Mouse (Mus musculus) embryonic facial prominence, embryonic 12.5 days (tissue): ENCODE measurements around the gene Lgr4. TPM values are rescaled to one million over a fixed set of nuclear protein-coding genes. Genes with fewer than 3 reads are reported as not detected.
"Not testable (repeated sequence)": the region's sequence is repeated elsewhere in the genome, so short reads cannot be mapped to it uniquely, and the experiment has no call there.

Experiments
- ATAC-seq: fragments of 200-750 bp; cut with Nextera tagmentation; 2 replicates; pipeline ENCODE4 v1.8.0; 2017; ENCODE audit not compliant: insufficient number of reproducible peaks, insufficient read depth, low FRiP score, low TSS enrichment
- H3K27ac ChIP-seq: fragments of 300-500 bp; sonication (generic); 2 replicates; pipeline ENCODE4 v1.5.1; 2016; ENCODE audit warnings: mild to moderate bottlenecking
- H3K27me3 ChIP-seq: fragments of 300-500 bp; sonication (generic); 2 replicates; pipeline ENCODE4 v1.6.1; 2016; ENCODE audit warnings: mild to moderate bottlenecking, moderate library complexity
- H3K36me3 ChIP-seq: fragments of 300-500 bp; sonication (generic); 2 replicates; pipeline ENCODE4 v1.6.1; 2016; ENCODE audit warnings: mild to moderate bottlenecking
- H3K4me1 ChIP-seq: fragments of 300-500 bp; sonication (generic); 2 replicates; pipeline ENCODE4 v1.6.1; 2016
- H3K4me2 ChIP-seq: fragments of 300-500 bp; sonication (generic); replicated peaks from 2 replicates; pipeline ENCODE4 v1.6.1; 2016; ENCODE audit warnings: mild to moderate bottlenecking, moderate library complexity
- H3K4me3 ChIP-seq: fragments of 300-500 bp; sonication (generic); 2 replicates; pipeline ENCODE4 v1.5.1; 2016; ENCODE audit warnings: mild to moderate bottlenecking
- H3K9ac ChIP-seq: fragments of 300-500 bp; sonication (generic); 2 replicates; pipeline ENCODE4 v1.6.1; 2016; ENCODE audit warnings: mild to moderate bottlenecking, moderate library complexity
- H3K9me3 ChIP-seq: fragments of 300-500 bp; sonication (generic); 2 replicates; pipeline ENCODE4 v1.6.1; 2016; ENCODE audit warnings: mild to moderate bottlenecking, moderate library complexity
- WGBS: fragments of 180-500 bp; shearing (Covaris S2); methylation state at CpG from one replicate; pipeline ENCODE4 v1.1.7; 2016; 5-methylcytosine and 5-hydroxymethylcytosine counted together
- polyA plus RNA-seq: library from polyadenylated mRNA; unstranded; fragments of >200 nt; fragmentation: Nextera tagmentation; extraction: Ambion mirVana; gene quantifications from 2 replicates; pipeline ENCODE4 v1.2.1, GENCODE M21; 2016

Lgr4 gene
- 18.6 and 22.3 TPM in 2 replicates for polyA plus RNA-seq

DNA sequence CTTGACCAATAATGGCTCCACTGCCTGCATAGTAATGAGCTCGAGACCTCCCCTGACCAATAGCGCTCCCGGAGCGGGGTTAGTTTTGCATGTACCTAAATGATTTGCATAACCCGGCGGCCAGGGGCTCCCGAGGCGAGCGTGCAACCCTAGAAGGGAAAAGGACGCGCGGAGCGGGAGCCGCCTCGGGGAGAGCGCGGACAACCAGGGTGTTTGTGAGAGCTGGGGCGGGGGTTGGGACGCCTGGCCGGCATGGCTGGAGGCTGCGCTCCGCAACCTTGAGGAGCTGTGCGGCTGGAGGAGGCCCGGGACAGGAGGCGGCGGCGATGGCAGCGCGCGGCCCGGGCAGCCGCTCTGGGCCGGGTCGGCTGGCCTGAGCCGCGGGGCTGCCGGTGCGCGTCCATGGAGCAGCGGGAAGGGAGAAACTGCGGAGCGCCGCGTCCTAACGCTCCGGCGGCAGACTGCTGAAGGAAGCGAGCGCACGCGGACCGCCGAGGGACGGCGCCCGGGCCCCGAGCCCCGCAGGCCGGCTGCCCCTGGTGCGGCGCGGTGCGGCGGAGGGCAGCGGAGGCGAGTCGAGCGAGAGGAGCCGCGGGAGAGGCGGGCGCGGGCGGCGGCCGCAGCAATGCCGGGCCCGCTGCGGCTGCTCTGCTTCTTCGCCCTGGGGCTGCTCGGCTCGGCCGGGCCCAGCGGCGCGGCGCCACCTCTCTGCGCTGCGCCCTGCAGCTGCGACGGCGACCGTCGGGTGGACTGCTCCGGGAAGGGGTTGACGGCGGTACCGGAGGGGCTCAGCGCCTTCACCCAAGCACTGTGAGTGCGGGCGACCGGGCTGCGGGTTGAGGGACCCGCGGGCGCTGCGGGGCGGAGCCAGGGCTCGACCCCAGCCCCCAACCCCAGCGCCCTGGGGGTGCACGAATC, at the start of gene Lgr4:
Gene Lgr4, plus strand, starts transcription at position 152 of the 918 bp plus-strand sequence.
- peak within 1 kb of the TSS; percentile 97 for H3K9ac ChIP-seq
- H3K4me2 ChIP-seq: peak within 1 kb of the TSS; percentile 88
- peaks cover 28% of the 10 kb centered on the region for H3K4me1 ChIP-seq
- no peaks in the 10 kb centered on the region for H3K27me3 ChIP-seq
- no peaks in the 10 kb centered on the region for H3K36me3 ChIP-seq
- under 1% methylated on average over 85 of the region's 111 CpGs for WGBS
- H3K4me3 ChIP-seq: peak within 1 kb of the TSS; percentile 90
- peak within 1 kb of the TSS; percentile 98 for H3K27ac ChIP-seq
- ATAC-seq: peak; percentile 98
- H3K9me3 ChIP-seq: no peaks in the 10 kb centered on the region

DNA sequence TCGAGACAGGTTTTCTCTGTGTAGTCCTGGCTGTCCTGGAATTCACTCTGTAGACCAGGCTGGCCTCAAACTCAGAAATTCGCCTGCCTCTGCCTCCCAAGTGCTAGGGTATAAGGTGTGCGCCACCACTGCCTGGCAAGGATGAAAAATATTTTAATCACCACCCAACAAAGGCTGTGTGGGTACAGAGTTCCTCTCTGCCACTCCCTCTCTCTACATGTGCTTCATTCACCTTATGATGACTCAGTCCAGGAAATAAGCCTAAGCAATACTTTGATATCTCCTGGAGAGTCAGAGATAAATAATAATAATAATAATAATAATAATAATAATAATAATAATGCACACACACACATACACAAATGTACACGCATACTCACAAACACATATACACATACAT, 38.0 kb upstream of the Lgr4 start:
- not testable (repeated sequence) for H3K4me2 ChIP-seq, H3K4me3 ChIP-seq, H3K27me3 ChIP-seq, H3K27ac ChIP-seq, H3K4me1 ChIP-seq, H3K9ac ChIP-seq, H3K9me3 ChIP-seq, ATAC-seq, H3K36me3 ChIP-seq
- 82% methylated on average over 4 of the region's 4 CpGs for WGBS

DNA sequence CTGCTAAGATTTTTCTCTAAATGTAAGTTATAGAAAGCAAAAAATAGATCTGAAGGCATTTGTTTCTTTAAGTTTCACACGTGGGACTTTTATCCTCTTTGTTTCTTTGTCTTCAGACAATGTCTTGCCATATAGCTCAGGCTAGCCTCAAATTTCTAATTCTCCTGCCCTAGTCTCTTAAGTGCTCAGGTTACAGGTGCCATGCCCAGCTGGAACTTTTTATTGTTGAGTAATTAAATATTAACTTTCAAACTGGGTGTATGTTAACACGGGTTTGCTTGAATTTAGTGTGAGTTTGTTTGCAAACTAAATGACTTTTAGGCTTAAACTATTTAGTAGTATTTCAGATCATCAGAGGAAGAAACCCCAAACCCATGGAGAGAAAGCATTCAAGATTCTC, 36.3 kb upstream of the Lgr4 start:
- Histone ChIP-seq H3K36me3 (no peaks in the 10 kb centered on the region), H3K4me2 (no peak overlapping the region), H3K9ac (no peak overlapping the region), H3K9me3 (no peaks in the 10 kb centered on the region), H3K27ac (no peak overlapping the region), H3K4me3 (no peak overlapping the region), H3K27me3 (no peaks in the 10 kb centered on the region), H3K4me1 (no peaks in the 10 kb centered on the region)
- 55% methylated on average over 2 of the region's 2 CpGs for WGBS
- ATAC-seq: no peak

DNA sequence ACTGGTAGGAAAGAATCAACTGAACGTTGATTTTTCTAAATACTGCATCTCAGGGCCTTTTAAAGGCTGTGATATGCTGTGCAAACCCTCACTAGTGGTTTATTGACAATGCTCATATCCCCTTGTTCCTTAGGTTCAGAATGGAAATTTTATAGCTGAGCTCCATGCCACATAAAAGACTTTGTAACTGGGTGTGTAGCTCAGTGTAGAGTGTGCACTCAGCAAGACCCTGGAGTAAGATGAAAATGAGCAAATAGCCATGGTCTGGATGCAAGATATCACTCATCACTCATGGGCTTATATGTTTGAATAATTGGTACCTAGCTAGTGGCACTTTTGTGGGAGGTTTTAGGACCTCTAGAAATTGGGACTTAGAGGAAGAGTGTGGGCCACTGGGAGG, 35.8 kb upstream of the Lgr4 start:
- Histone ChIP-seq H3K9me3 (no peaks in the 10 kb centered on the region), H3K36me3 (no peaks in the 10 kb centered on the region), H3K4me3 (no peak overlapping the region), H3K4me1 (no peaks in the 10 kb centered on the region), H3K27me3 (no peaks in the 10 kb centered on the region), H3K27ac (no peak overlapping the region), H3K4me2 (no peak overlapping the region), H3K9ac (no peak overlapping the region)
- 63% methylated on average over 1 of the region's 1 CpGs for WGBS
- no peak for ATAC-seq

- no peak overlapping the region for H3K27ac ChIP-seq
- H3K4me1 ChIP-seq: no peaks in the 10 kb centered on the region
- no peaks in the 10 kb centered on the region for H3K27me3 ChIP-seq
- WGBS: 77% methylated on average over 4 of the region's 4 CpGs
- H3K4me3 ChIP-seq: no peak overlapping the region
- no peak overlapping the region for H3K9ac ChIP-seq
- H3K9me3 ChIP-seq: no peaks in the 10 kb centered on the region
- no peak for ATAC-seq
- H3K4me2 ChIP-seq: no peak overlapping the region
- H3K36me3 ChIP-seq: no peaks in the 10 kb centered on the region
Observed at GRCm38 (mm10) chr2:109884106-109884505, 33.3 kb upstream of the Lgr4 start.

DNA sequence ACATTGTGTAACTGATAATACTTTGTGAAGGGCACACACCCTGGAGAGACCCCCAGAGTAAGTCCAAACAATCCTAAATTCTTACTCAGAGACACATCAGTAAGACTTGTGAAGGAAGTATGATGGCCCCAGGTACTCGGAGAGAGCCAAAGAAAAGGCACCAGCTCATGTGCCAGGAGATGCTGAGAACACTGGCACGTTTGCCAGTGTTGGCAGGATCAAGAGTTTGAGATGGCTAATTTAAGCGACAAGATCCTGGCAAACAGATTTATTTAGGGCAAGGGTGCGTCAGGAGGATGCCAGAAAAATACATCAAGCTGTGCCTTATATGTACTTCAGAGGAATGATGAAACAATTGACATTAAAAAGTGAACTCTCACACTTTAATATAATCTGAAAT, 32.9 kb upstream of the Lgr4 start:
- H3K9me3 ChIP-seq: no peaks in the 10 kb centered on the region
- no peak overlapping the region for H3K4me2 ChIP-seq
- 65% methylated on average over 4 of the region's 4 CpGs for WGBS
- H3K27ac ChIP-seq: no peak overlapping the region
- H3K36me3 ChIP-seq: no peaks in the 10 kb centered on the region
- H3K4me3 ChIP-seq: no peak overlapping the region
- ATAC-seq: no peak
- H3K27me3 ChIP-seq: no peaks in the 10 kb centered on the region
- H3K4me1 ChIP-seq: no peaks in the 10 kb centered on the region
- H3K9ac ChIP-seq: no peak overlapping the region

GRCm38 (mm10) chr2:109890068-109890467, 27.4 kb upstream of the Lgr4 start:
- Histone ChIP-seq H3K27ac (no peak overlapping the region), H3K4me2 (peak overlapping the region; percentile 30), H3K9ac (peak overlapping the region; percentile 94; the same call in 1 of the 2 replicates), H3K27me3 (no peaks in the 10 kb centered on the region), H3K4me3 (peak overlapping the region; percentile 94), H3K36me3 (peaks cover 10% of the 10 kb centered on the region), H3K4me1 (peaks cover 14% of the 10 kb centered on the region), H3K9me3 (no peaks in the 10 kb centered on the region)
- WGBS: 34% methylated on average over 4 of the region's 4 CpGs
- ATAC-seq: no peak

DNA sequence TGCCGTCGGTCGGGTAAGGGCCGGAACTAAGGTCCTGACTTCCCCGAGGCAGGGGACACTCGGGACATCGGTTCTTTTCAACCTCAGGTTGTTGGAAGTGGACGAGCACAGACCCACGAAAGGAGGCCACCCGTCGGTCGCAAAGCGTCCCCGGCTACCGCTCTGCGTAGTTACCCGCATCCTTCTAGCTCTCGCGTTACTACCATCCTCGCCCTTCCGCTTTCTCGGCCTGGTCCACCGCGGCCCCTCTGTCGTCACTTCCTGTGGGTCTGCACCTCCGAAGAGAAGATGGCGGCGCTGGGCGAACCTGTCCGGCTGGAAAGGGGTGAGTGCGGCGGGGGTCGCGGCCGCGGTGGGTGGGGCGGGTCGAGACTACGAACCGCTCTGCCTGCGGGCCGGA, 26.9 kb upstream of the Lgr4 start, which contains the start of gene Lin7c:
Gene Lin7c, plus strand, starts transcription at position 257 of the 400 bp plus-strand sequence.
- peak; percentile 99 for ATAC-seq
- H3K9ac ChIP-seq: peak within 1 kb of the TSS; percentile 94
- H3K4me2 ChIP-seq: peak within 1 kb of the TSS; percentile 72
- no peaks in the 10 kb centered on the region for H3K9me3 ChIP-seq
- H3K4me1 ChIP-seq: peaks cover 14% of the 10 kb centered on the region
- WGBS: under 1% methylated on average over 42 of the region's 42 CpGs
- peak within 1 kb of the TSS; percentile 91 for H3K27ac ChIP-seq
- no peaks in the 10 kb centered on the region for H3K27me3 ChIP-seq
- peak within 1 kb of the TSS; percentile 94 for H3K4me3 ChIP-seq
- peaks cover 15% of the 10 kb centered on the region for H3K36me3 ChIP-seq

GRCm38 (mm10) chr2:109891031-109891430, 26.4 kb upstream of the Lgr4 start:
- Histone ChIP-seq H3K27me3 (no peaks in the 10 kb centered on the region), H3K9me3 (no peaks in the 10 kb centered on the region), H3K4me3 (peak overlapping the region; percentile 94), H3K4me2 (peak overlapping the region; percentile 72), H3K9ac (peak overlapping the region; percentile 94), H3K36me3 (peaks cover 19% of the 10 kb centered on the region), H3K27ac (peak overlapping the region; percentile 91), H3K4me1 (peaks cover 14% of the 10 kb centered on the region)
- WGBS: under 1% methylated on average over 34 of the region's 34 CpGs
- ATAC-seq: peak; percentile 79

- Histone ChIP-seq H3K36me3 (peaks cover 24% of the 10 kb centered on the region), H3K4me2 (peak overlapping the region; percentile 72), H3K9ac (peak overlapping the region; percentile 94), H3K27me3 (no peaks in the 10 kb centered on the region), H3K27ac (peak overlapping the region; percentile 91; the same call in 1 of the 2 replicates), H3K4me1 (peaks cover 14% of the 10 kb centered on the region), H3K9me3 (no peaks in the 10 kb centered on the region), H3K4me3 (peak overlapping the region; percentile 94)
- whole genome bisulfite sequencing: 29% methylated on average over 4 of the region's 4 CpGs
- ATAC-seq: no peak
Observed at GRCm38 (mm10) chr2:109891471-109891870, 26.0 kb upstream of the Lgr4 start.

GRCm38 (mm10) chr2:109896311-109896710, 21.1 kb upstream of the Lgr4 start:
- Histone ChIP-seq H3K9ac (no peak overlapping the region), H3K9me3 (no peaks in the 10 kb centered on the region)

GRCm38 (mm10) chr2:109902869-109903268, 14.6 kb upstream of the Lgr4 start:
- Histone ChIP-seq H3K27me3 (no peaks in the 10 kb centered on the region), H3K27ac (no peak overlapping the region), H3K9ac (no peak overlapping the region), H3K4me1 (no peaks in the 10 kb centered on the region), H3K9me3 (no peaks in the 10 kb centered on the region), H3K4me2 (no peak overlapping the region), H3K36me3 (peaks cover 23% of the 10 kb centered on the region), H3K4me3 (no peak overlapping the region)
- ATAC-seq: no peak
- 78% methylated on average over 7 of the region's 7 CpGs for WGBS

More at GRCm38 (mm10) chr2:109896311-109896710, 21.1 kb upstream of the Lgr4 start:
- WGBS: 87% methylated on average over 7 of the region's 7 CpGs
- Histone ChIP-seq H3K27me3 (no peaks in the 10 kb centered on the region), H3K4me2 (no peak overlapping the region), H3K4me1 (peaks cover 14% of the 10 kb centered on the region), H3K36me3 (peaks cover 50% of the 10 kb centered on the region), H3K27ac (no peak overlapping the region), H3K4me3 (no peak overlapping the region)
- ATAC-seq: no peak
